Mouse (Mus musculus) left cerebral cortex, adult 8-10 months (tissue): ENCODE measurements around the gene Tipin. TPM values are rescaled to one million over a fixed set of nuclear protein-coding genes. Genes with fewer than 3 reads are reported as not detected.
"Not testable (repeated sequence)": the region's sequence is repeated elsewhere in the genome, so short reads cannot be mapped to it uniquely, and the experiment has no call there.

ENCODE experiments used
- DNase-seq, 2 experiments: peaks; one replicate each; pipeline ENCODE4 v3.0.0; 2022; ENCODE audit warnings: low spot score in 2 of 2
- total RNA-seq, 4 experiments: library from RNA; stranded (reverse); gene quantifications; 2 replicates each; pipeline ENCODE4 v1.2.4; 2022

The Tipin gene
- total RNA-seq: 10 to 100 TPM; 19.5 to 24.7 (median 21.5) TPM

GRCm38 (mm10) chr9:64281105-64281780, at the start of gene Tipin:
TSS of gene Tipin (plus strand) at chr9:64281581.
- DNase-seq: peak; percentile 77 to 87

GRCm38 (mm10) chr9:64231674-64232073, 49.7 kb upstream of the Tipin start:
- no peak for DNase-seq

DNA sequence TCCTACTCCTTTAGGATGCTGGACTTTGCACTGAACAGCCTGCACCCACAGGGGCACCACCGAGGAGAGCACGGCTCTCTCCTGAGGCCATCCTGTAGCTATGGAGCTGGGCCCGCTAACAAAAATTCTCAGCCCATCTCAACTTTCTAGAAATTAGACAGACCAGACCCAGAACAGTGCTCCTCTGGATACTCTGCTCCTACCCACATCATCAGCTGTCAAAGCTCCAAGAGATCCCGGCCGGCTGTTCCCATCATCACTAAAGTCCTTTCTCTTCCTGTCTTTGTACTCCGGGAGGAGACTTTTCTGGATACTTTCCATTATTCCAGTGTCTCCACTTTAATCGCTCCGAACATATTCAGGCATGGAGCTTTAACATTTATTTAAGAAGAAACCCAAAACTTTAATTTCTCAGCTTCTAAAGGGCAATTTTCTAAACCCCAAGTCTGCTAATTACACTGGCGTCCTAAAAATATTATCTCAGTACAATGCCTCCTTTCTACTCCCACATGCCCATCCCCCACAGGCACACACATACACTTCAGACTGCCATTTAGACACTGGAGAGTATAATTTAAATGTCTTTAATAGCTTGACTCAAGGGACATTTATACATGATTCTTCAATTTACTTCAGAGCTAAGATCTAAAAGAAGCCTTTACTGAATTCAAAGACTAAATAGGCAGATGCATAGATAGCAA, 49.0 kb upstream of the Tipin start:
- DNase-seq: no peak

DNA sequence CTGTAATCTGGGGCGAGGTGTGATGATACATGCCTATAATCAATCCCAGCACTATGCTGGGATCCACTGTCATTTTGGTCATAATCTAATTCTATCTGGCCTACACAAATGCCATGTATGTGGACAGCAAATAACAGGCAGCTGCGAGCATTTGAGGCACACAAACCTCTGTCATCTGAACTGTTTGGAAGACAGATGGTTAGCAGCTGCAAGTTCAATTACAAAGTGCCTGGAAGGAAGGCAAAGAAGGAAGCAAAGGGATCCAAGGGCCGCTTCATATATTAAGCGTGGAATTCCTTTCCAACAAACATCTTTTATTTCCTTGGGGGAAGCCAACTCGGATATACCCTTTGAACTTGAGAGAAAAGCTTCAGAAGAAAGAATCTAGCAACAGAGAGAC, 47.7 kb upstream of the Tipin start:
- DNase-seq: no peak

- DNase-seq: no peak
These were observed 46.5 kb upstream of the Tipin start, which contains the start of gene Uchl4 for GRCm38 (mm10) chr9:64234768-64235435. TSS of gene Uchl4 (plus strand) at chr9:64235201.

- no peak for DNase-seq
These were observed 45.3 kb upstream of the Tipin start for GRCm38 (mm10) chr9:64236056-64236455.

DNA sequence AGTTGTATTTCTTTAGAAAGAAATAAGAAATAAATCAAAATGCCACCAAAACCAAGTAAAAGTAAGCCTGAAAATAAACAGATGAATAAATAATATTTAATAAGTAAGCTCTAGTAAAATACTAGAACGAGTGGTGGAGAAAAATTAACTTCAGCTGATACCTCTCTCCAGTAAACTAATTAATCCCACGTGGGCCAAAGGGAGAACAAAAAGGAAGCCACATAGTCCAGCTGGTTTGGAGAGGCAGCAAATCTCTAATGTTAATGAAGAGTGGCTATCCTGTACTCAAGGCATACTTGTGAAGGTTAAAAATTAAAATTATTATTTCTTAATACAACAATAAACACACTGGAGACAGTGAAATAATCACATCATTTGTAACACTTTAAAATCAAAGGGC, 41.3 kb upstream of the Tipin start:
- no peak for DNase-seq

DNA sequence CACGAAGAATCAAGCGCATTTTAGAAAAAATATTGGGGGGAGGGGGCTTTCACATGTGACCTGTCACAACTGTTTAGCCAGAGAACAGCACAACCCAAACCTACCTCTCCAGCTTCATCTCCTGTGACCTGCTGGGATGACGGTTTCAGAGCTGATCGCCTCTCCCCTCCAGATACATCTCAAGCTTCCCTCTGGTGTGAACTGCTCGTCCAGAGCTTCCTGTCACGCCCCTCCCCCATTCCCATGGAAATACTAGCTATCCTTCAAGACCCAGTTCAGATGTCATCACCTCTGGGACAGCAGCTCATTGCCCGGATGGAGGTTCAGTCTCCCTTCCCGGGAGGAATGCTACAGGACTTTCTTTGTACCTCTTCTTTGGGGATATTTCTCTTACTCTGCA, 40.7 kb upstream of the Tipin start:
- no peak for DNase-seq

DNA sequence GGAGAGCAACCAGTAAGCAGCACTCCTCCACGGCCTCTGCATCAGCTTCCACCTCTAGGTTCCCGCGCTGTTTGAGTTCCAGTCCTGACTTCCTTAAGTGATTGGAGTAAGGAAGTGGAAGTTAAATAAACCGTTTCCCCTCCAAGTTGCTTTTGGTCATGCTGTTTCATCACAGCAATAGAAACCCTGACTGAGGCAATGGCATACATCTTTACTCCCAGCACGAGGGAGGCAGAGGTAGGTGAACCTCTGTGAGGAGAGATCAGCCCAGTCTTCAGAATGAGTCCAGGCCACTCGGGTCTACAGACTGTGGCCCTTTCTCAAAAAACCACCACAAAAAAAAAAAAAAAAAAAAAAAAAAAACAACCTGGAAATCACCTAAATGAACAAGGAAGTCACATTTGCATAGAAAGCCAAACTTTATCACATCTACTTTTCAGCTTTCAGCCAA, 39.0 kb upstream of the Tipin start:
- no peak for DNase-seq

- no peak for DNase-seq
These were observed 32.0 kb upstream of the Tipin start for GRCm38 (mm10) chr9:64249371-64249770.

DNA sequence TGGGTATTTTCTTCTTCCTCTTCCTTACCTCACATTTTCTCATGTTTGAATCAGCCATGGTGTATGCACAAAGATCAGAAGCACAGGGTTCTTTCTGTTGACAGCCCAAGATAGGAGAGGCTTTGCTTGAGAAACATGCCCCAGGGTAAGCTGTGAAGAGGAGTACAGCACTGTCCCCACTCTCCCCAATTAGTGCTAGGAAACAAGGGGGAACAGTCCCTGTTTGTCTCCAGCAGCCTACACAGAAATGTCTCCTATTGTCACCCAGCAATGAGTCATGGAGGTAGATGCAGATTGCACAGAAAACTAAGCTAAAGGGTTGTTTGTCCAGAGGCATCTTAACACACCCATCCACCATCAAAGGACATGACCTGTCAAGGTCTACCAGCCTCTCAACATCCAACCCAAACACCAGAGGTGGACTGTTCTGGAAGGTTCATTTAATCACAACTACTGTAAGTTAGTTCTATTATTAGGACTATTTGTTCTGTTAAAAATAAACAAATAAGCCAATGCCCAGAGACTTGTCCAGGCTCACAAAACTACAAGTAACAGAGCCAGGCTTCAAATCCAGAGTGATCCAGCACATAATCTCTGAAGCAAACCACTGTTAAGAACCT, 31.2 kb upstream of the Tipin start:
- DNase-seq: no peak

- no peak for DNase-seq
These were observed 28.8 kb upstream of the Tipin start for GRCm38 (mm10) chr9:64252591-64253020.

- peak; percentile 98 for DNase-seq
These were observed 28.1 kb upstream of the Tipin start, which contains the start of gene Map2k1 for GRCm38 (mm10) chr9:64253021-64253904. TSS of gene Map2k1 (minus strand) at chr9:64253631.

- no peak for DNase-seq
These were observed 26.0 kb upstream of the Tipin start for GRCm38 (mm10) chr9:64255422-64255821.

GRCm38 (mm10) chr9:64256204-64256603, 25.2 kb upstream of the Tipin start:
- DNase-seq: no peak

DNA sequence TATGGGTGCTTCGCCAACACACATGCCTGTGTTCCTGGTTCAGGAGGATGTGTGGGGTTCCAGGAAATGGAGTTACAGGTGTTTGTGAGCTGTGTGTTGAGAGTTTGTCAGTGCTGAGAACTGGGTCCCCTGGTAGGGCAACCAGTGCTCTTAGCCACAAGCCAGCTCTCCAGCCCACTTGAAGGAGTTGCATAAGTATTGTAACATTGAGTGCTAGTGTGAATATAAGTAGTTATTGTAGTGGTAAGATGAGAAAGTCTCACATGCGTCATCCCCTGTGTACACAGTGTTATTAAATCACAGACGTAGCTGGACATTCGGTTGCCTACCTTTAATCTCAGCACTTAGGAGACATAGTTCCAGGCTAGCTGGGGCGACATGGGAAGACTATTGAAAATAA, 21.5 kb upstream of the Tipin start:
- DNase-seq: no peak

DNA sequence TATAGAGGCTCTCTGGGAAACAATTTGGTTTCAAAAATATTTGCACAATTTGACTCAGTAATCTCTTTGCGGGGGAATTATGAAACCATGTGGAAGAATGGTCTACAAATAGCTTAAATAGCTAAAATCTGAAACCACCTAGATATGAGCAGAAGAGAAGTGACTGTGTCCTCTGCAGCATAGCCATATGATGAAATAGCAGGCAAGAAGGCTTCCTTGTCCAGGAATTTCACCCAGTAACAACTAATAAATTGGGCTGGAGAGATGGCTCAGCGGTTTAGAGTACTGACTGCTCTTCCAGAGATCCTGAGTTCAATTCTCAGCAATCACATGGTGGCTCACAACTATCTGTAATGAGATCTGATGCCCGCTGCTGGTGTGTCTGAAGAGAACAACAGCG, 20.4 kb upstream of the Tipin start:
- no peak for DNase-seq

DNA sequence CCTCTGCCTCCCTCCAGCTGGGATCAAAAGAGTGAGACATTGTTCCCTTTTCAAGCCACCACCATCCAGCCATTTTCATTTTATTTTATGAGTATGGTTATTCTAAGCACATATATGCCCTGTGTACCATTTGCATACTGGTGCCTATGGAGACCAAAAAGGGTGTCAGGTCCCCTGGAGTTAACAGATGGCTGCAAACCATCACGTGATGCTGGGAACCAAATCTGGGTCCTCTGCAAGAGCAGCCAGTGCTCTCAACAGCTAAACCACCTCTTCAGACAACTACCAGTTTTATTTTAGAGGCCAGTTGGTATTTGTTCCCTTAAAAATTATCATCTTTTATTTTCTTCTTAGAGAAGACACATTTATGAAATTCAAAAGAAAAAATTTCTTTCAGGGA, 16.6 kb upstream of the Tipin start:
- DNase-seq: no peak

- no peak for DNase-seq
These were observed 14.2 kb upstream of the Tipin start for GRCm38 (mm10) chr9:64267231-64267630.

GRCm38 (mm10) chr9:64268196-64268595, 13.2 kb upstream of the Tipin start:
- no peak for DNase-seq

- DNase-seq: not testable (repeated sequence)
These were observed 12.5 kb upstream of the Tipin start for GRCm38 (mm10) chr9:64268836-64269235.
